In the genomic region with DNA sequence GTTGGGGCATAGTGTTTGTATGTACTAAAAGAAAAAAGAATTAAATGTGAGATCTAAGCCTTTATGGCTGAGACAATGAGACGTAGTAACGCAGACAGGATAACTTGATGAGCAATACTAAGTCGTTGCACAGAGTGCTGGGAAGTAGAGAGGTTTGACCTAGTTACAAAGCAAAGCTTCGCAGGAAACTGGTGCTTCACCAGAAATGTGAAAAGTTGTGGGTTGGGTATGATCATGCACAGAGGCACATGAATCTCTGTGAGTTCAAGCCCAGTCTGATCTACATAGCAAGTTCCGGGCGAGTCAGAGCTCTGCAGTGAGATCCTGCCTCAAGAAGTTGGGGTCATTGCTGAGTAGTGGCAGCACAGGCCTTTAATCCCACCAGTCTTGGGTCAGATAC, we compare ENCODE assay signal across 24 mouse cellular contexts.
"Had no signal": no experiment of that assay in that cellular context is flagged by ENCODE, and none has a peak within 500 bp of the region (broad histone marks: within the 10 kb centered on the region; RNA-seq: fewer than 3 reads in every experiment).

No protein-coding gene starts in this region.

- H3K9ac ChIP-seq: hindbrain, embryonic 12.5 days; hindbrain, embryonic 14.5 days; kidney, embryonic 15.5 days; limb, embryonic 13.5 days; limb, embryonic 15.5 days; liver, embryonic 12.5 days had no signal

- H3K4me3 ChIP-seq: gastrocnemius, adult 2 months; hindbrain, embryonic 10.5 days; hindbrain, embryonic 12.5 days; kidney, embryonic 15.5 days; limb, embryonic 13.5 days; limb, embryonic 15.5 days; liver, embryonic 12.5 days had no signal

- H3K4me1 ChIP-seq: hindbrain, embryonic 10.5 days; hindbrain, embryonic 12.5 days; kidney, embryonic 15.5 days; limb, embryonic 13.5 days; limb, embryonic 15.5 days; liver, embryonic 12.5 days had no signal

- H3K27ac ChIP-seq: gastrocnemius, adult 2 months; hindbrain, embryonic 10.5 days; hindbrain, embryonic 12.5 days; hindbrain, embryonic 14.5 days; kidney, embryonic 15.5 days; kidney, postnatal 0 days; limb, embryonic 13.5 days; limb, embryonic 15.5 days; liver, embryonic 12.5 days had no signal

- H3K27me3 ChIP-seq: hindbrain, embryonic 12.5 days; kidney, embryonic 15.5 days; limb, embryonic 13.5 days; limb, embryonic 15.5 days; liver, embryonic 12.5 days had no signal

- ATAC-seq: forebrain, embryonic 16.5 days; hindbrain, embryonic 16.5 days; intestine, embryonic 16.5 days; liver, embryonic 12.5 days had no signal

- H3K36me3 ChIP-seq: hindbrain, embryonic 10.5 days; hindbrain, embryonic 12.5 days; kidney, embryonic 15.5 days; limb, embryonic 13.5 days; limb, embryonic 15.5 days; liver, embryonic 12.5 days had no signal

- DNase-seq: gastrocnemius, adult 2 months; gastrocnemius, postnatal 10 days; gastrocnemius, postnatal 25 days; heart, postnatal 10 days; heart, postnatal 4 days; kidney, adult 11 months; kidney, adult 2 months; kidney, adult 9 months; kidney, postnatal 14 days; kidney, postnatal 36 days; layer of hippocampus, adult 9-11 months; layer of hippocampus, postnatal 36 days; left cerebral cortex, postnatal 4 days had no signal
